Mouse (Mus musculus) liver, adult 2 months (tissue): ENCODE results near the gene Slc16a4. TPM values are rescaled to one million over a fixed set of nuclear protein-coding genes. Genes with fewer than 3 reads are reported as not detected.

ENCODE experiments used
- DNase-seq: peaks from one replicate; pipeline ENCODE4 v3.0.0-alpha.2; 2011; ENCODE audit warnings: low read depth, low spot score; ENCODE audit errors: extremely low read depth
- H3K27ac ChIP-seq: fragments of 200-500 bp; replicated peaks from 2 replicates; pipeline ENCODE4 v1.5.1; 2012; ENCODE audit warnings: low read depth, mild to moderate bottlenecking, control low read depth, inconsistent platforms, low read length; ENCODE audit not compliant: insufficient read depth
- H3K27me3 ChIP-seq: fragments of 200-500 bp; 2 replicates; pipeline ENCODE4 v1.6.1; 2012; ENCODE audit warnings: mild to moderate bottlenecking, moderate library complexity, low read length, inconsistent platforms; ENCODE audit not compliant: control insufficient read depth, insufficient read depth
- H3K36me3 ChIP-seq: fragments of 200-500 bp; 2 replicates; pipeline ENCODE4 v1.6.1; 2012; ENCODE audit warnings: low read length, inconsistent platforms; ENCODE audit not compliant: control insufficient read depth, insufficient read depth
- H3K4me1 ChIP-seq: fragments of 200-500 bp; 2 replicates; pipeline ENCODE4 v1.6.1; 2011; ENCODE audit warnings: low read length; ENCODE audit not compliant: control insufficient read depth, insufficient read depth
- H3K4me3 ChIP-seq: fragments of 200-500 bp; 2 replicates; pipeline ENCODE4 v1.5.1; 2011; ENCODE audit warnings: low read depth, mild to moderate bottlenecking, control low read depth, low read length, moderate library complexity; ENCODE audit not compliant: insufficient read depth
- H3K79me2 ChIP-seq: fragments of 200-500 bp; 2 replicates; pipeline ENCODE4 v1.6.1; 2012; ENCODE audit warnings: inconsistent platforms, mild to moderate bottlenecking, low read length, moderate library complexity; ENCODE audit not compliant: control insufficient read depth, insufficient read depth
- H3K9ac ChIP-seq: fragments of 200-500 bp; 2 replicates; pipeline ENCODE4 v1.6.1; 2012; ENCODE audit warnings: low read depth, mild to moderate bottlenecking, control low read depth, inconsistent platforms, low read length
- CTCF ChIP-seq: fragments of 200-500 bp; IDR thresholded peaks from 2 replicates; pipeline ENCODE4 v1.5.1; 2011; ENCODE audit warnings: low read depth, low read length, control low read depth
- POLR2A ChIP-seq: fragments of 200-500 bp; IDR thresholded peaks from 2 replicates; pipeline ENCODE4 v1.6.1; 2011; ENCODE audit warnings: low read length, control low read depth; ENCODE audit not compliant: insufficient read depth; ENCODE audit errors: extremely low read depth
- WGBS: fragments of 180-500 bp; shearing (Covaris S2); methylation state at CpG from one replicate; pipeline ENCODE4 v1.1.7; 2018; 5-methylcytosine and 5-hydroxymethylcytosine counted together
- polyA plus RNA-seq: library from polyadenylated mRNA; depleted of rRNA; stranded (reverse); fragments of >200 nt; gene quantifications from 2 replicates; pipeline ENCODE4 v1.2.3, GENCODE M21; 2012; rRNA removed
- total RNA-seq: library from RNA; depleted of rRNA; stranded (reverse); fragments of >200 nt; gene quantifications from 2 replicates; pipeline ENCODE4 v1.2.3, GENCODE M21; 2014; rRNA removed

Slc16a4 gene
- total and polyA plus RNA-seq, 2 experiments: not detected

DNA sequence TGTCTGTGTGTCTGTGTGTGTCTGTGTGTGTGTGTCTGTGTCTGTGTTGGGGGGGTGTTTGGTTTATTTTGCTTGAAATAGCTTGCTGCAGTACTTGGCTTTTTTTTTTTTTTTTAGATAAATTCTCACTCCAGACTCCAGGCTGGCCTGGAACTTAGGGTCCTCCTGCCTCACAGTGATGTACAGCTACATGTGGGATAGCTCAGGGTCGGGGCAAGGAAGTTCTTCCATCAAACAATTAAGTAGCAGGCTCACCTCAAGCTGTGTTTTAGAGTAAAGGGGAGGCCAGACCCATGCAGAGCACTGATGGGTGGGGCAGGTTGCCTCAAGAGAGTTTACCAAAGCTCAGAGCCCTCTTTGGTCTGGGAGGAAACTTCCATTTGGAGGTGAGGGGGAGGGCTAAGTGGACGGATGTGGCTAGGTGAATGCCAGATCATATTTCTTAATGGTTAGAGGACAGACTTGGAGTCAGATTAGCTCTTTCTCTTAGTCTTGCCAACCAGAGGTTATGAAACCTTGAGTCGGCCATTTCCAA is 66.7 kb downstream of the Slc16a4 start:
- no peak overlapping the region for H3K9ac ChIP-seq
- H3K27ac ChIP-seq: no peak overlapping the region
- H3K36me3 ChIP-seq: no peaks in the 10 kb centered on the region
- H3K79me2 ChIP-seq: no peaks in the 10 kb centered on the region
- no peak for DNase-seq
- TF ChIP-seq CTCF (no peak), POLR2A (no peak)
- H3K4me3 ChIP-seq: no peak overlapping the region
- no peaks in the 10 kb centered on the region; the same call in 1 of the 2 replicates for H3K4me1 ChIP-seq
- 83% methylated on average over 3 of the region's 3 CpGs for WGBS
- no peaks in the 10 kb centered on the region for H3K27me3 ChIP-seq

DNA sequence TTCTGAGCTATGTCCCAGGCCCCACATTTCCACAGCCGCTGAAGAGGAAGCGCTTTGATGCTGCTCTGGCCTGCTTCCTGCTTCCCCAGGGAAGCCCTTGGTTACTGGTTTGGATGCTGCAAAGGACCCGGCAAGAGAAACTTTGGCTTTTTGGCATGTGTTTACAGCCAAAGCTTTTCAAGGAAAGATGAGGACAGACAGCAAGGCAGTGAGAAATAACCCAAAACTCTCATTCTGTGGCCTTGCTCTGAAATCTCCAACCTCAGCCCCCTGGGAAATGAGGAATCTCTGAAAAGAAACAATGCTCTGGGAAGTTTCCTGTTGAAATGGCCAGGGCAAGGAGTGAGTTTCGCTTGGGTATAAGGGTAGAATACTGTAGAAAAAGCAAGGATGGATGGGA is 69.3 kb downstream of the Slc16a4 start:
- Histone ChIP-seq H3K27ac (no peak overlapping the region), H3K4me1 (no peaks in the 10 kb centered on the region; the same call in 1 of the 2 replicates), H3K36me3 (no peaks in the 10 kb centered on the region), H3K79me2 (no peaks in the 10 kb centered on the region), H3K4me3 (no peak overlapping the region), H3K27me3 (no peaks in the 10 kb centered on the region), H3K9ac (no peak overlapping the region)
- TF ChIP-seq CTCF (no peak), POLR2A (no peak)
- DNase-seq: no peak
- WGBS: 75% methylated on average over 4 of the region's 4 CpGs

Other genes starting within 250 kb of the Slc16a4 start
- gene Kcna2, start 190.1 kb upstream of the Slc16a4 start, total RNA-seq: 1.2 and 1.3 TPM in 2 replicates
- gene Kcna2, start 190.1 kb upstream of the Slc16a4 start, polyA plus RNA-seq: 0.29 and 0.54 TPM in 2 replicates
- not detected in 2 replicates for gene Kcna10, start 108.2 kb upstream of the Slc16a4 start, total RNA-seq
- not detected in 2 replicates for gene Kcna10, start 108.2 kb upstream of the Slc16a4 start, polyA plus RNA-seq
- 0.09 and 0.13 TPM in 2 replicates for gene Cym, start 69.5 kb upstream of the Slc16a4 start, total RNA-seq
- 0.14 TPM in 1 of 2 replicates, not detected in the other for gene Cym, start 69.5 kb upstream of the Slc16a4 start, polyA plus RNA-seq
- gene A630076J17Rik, start 60.6 kb upstream of the Slc16a4 start, total RNA-seq: not detected in 2 replicates
- gene A630076J17Rik, start 60.6 kb upstream of the Slc16a4 start, polyA plus RNA-seq: not detected in 2 replicates
- gene Prok1, start 51.5 kb upstream of the Slc16a4 start, total RNA-seq: 1.0 and 1.2 TPM in 2 replicates
- gene Prok1, start 51.5 kb upstream of the Slc16a4 start, polyA plus RNA-seq: 4.9 and 5.6 TPM in 2 replicates
- gene Lamtor5, start 12.4 kb upstream of the Slc16a4 start, total RNA-seq: 50.9 and 52.1 TPM in 2 replicates
- 48.9 and 54.5 TPM in 2 replicates for gene Lamtor5, start 12.4 kb upstream of the Slc16a4 start, polyA plus RNA-seq
- 17.2 and 17.7 TPM in 2 replicates for gene Rbm15, start 42.4 kb downstream of the Slc16a4 start, total RNA-seq
- gene Rbm15, start 42.4 kb downstream of the Slc16a4 start, polyA plus RNA-seq: 4.2 and 4.4 TPM in 2 replicates
- gene Kcnc4, start 168.3 kb downstream of the Slc16a4 start, total RNA-seq: 0.07 TPM in 1 of 2 replicates, not detected in the other
- 0.05 and 0.06 TPM in 2 replicates for gene Kcnc4, start 168.3 kb downstream of the Slc16a4 start, polyA plus RNA-seq
- 0.07 TPM in 1 of 2 replicates, not detected in the other for gene Slc6a17, start 226.8 kb downstream of the Slc16a4 start, total RNA-seq
- 0.02 TPM in 1 of 2 replicates, not detected in the other for gene Slc6a17, start 226.8 kb downstream of the Slc16a4 start, polyA plus RNA-seq